In the genomic region with DNA sequence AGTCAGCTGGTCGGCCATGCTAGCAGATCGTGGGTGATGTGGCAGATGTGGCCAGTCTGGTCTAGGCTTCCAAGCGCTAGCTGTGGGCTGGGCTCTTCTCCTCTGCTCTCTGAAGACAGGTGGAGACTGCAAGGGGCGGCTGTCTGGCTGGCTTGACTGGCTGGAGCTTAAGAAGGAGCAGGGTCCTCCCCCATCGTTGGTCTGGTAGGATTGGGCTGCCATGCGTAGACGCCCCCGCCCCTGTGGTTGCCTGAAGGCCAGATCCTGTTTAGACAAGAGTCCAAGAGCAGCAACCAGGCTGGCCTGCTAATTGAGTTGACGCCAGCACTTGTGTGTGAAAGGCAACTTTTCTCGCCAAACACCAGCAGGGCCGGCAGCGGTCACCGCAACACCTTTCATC, we compare ENCODE assay signal across 16 mouse cellular contexts. TPM values are rescaled to one million over a fixed set of nuclear protein-coding genes. Genes with fewer than 3 reads are reported as not detected.
A peak's percentile ranks its signal among the peaks of the same experiment; 100 is the strongest.
DNase-seq lines count a peak whose midpoint lies in the region; ATAC-seq and TF ChIP-seq lines count a peak whose summit lies in the region.
"Had no signal": no experiment of that assay in that cellular context is flagged by ENCODE, and none has a peak within 500 bp of the region (broad histone marks: within the 10 kb centered on the region; RNA-seq: fewer than 3 reads in every experiment).

A gene (minus strand): TSS at position 131 of the 400 bp plus-strand sequence.

- no peak for TF ChIP-seq POLR2A in kidney, adult 2 months (IDR thresholded peaks at IDR 0.05; ENCODE audit: low read depth, low read length)

- H3K4me1 ChIP-seq in lung, embryonic 16.5 days (replicated peaks; ENCODE audit: control insufficient read depth, insufficient read depth, low read length): peaks cover 17% of the 10 kb centered on the region
- peaks cover 3% of the 10 kb centered on the region; the same call in 1 of the 2 replicates for H3K4me1 ChIP-seq in kidney, adult 2 months (ENCODE audit: control insufficient read depth, insufficient read depth, low read length)
- H3K4me1 ChIP-seq: hindbrain, embryonic 12.5 days had no signal

- 80% methylated on average over 13 of the region's 13 CpGs for WGBS in lung, embryonic 16.5 days
- whole genome bisulfite sequencing in kidney, adult 2 months: 55% methylated on average over 13 of the region's 13 CpGs

- H3K4me3 ChIP-seq in lung, embryonic 16.5 days (ENCODE audit: low read length): no peak within 1 kb of the TSS
- H3K4me3 ChIP-seq in kidney, adult 2 months (ENCODE audit: insufficient read depth, low read depth, low read length): no peak within 1 kb of the TSS
- H3K4me3 ChIP-seq: heart, embryonic 13.5 days; hindbrain, embryonic 12.5 days had no signal

- no peaks in the 10 kb centered on the region for H3K27me3 ChIP-seq in lung, embryonic 16.5 days (ENCODE audit: control insufficient read depth, insufficient read depth, low read depth, low read length)
- no peaks in the 10 kb centered on the region for H3K27me3 ChIP-seq in kidney, adult 2 months (replicated peaks; ENCODE audit: control insufficient read depth, insufficient read depth, low read length)
- H3K27me3 ChIP-seq: heart, embryonic 13.5 days; hindbrain, embryonic 12.5 days; Patski had no signal

- no peak for DNase-seq in lung, postnatal 10 days
- DNase-seq in kidney, adult 2 months: peak; percentile 48
- DNase-seq in kidney, postnatal 4 days: peak; percentile 51 to 66
- no peak for DNase-seq in layer of hippocampus, postnatal 36 days
- DNase-seq in ovary, adult 18-20 months (ENCODE audit: low spot score): no peak
- DNase-seq: cerebellum, postnatal 25 days; right cerebral cortex, postnatal 25 days had no signal

- no peak for ATAC-seq in lung, embryonic 16.5 days (ENCODE audit: low read depth)
- ATAC-seq in frontal cortex, adult (ENCODE audit: low TSS enrichment): no peak
- ATAC-seq: Patski had no signal

- TF ChIP-seq CTCF in kidney, adult 2 months (conservative IDR thresholded peaks at IDR 0.05; ENCODE audit: insufficient read depth, insufficient read length, low read depth, low read length): no peak

- H3K9ac ChIP-seq in lung, embryonic 16.5 days (ENCODE audit: low read length): no peak within 1 kb of the TSS
- H3K9ac ChIP-seq: heart, embryonic 13.5 days; hindbrain, embryonic 12.5 days had no signal

- H3K27ac ChIP-seq in lung, embryonic 16.5 days (ENCODE audit: low read length): peak within 1 kb of the TSS; percentile 43
- H3K27ac ChIP-seq in kidney, adult 2 months (ENCODE audit: insufficient read depth, low read depth, low read length): no peak within 1 kb of the TSS
- H3K27ac ChIP-seq: hindbrain, embryonic 12.5 days had no signal

- H3K9me3 ChIP-seq in lung, embryonic 16.5 days (ENCODE audit: control insufficient read depth, low read length): no peaks in the 10 kb centered on the region
- H3K9me3 ChIP-seq: heart, embryonic 13.5 days; hindbrain, embryonic 12.5 days had no signal

- no peaks in the 10 kb centered on the region for H3K36me3 ChIP-seq in lung, embryonic 16.5 days (ENCODE audit: control insufficient read depth, insufficient read depth, low read length)
- H3K36me3 ChIP-seq in kidney, adult 2 months (ENCODE audit: control insufficient read depth, insufficient read depth, low read length): no peaks in the 10 kb centered on the region
- H3K36me3 ChIP-seq: heart, embryonic 13.5 days; hindbrain, embryonic 12.5 days had no signal

- H3K4me2 ChIP-seq in lung, embryonic 16.5 days (ENCODE audit: low read depth, low read length): no peak within 1 kb of the TSS
- H3K4me2 ChIP-seq: heart, embryonic 13.5 days; hindbrain, embryonic 12.5 days; liver, embryonic 11.5 days had no signal

RNA-seq across cellular contexts. Expression of the gene that starts here (rescaled TPM):
- 0.24 and 0.39 TPM in 2 replicates for polyA plus RNA-seq in lung, embryonic 16.5 days (2015; fragmentation: Nextera tagmentation; extraction: Ambion mirVana)
- 1.7 and 2.5 TPM in 2 replicates for polyA plus RNA-seq in kidney, adult 2 months (2012; rRNA removed)
- not detected for total RNA-seq in layer of hippocampus, postnatal 36 days (2021)
- total RNA-seq: layer of hippocampus, adult 18-20 months; left cerebral cortex, postnatal 10 days; megakaryocyte, adult 5-6 weeks had no signal
- polyA plus RNA-seq: heart, embryonic 13.5 days; hindbrain, embryonic 12.5 days had no signal

Comparison
In these comparisons a context has a peak if more than half of its experiments do, and no peak if none do; other contexts are left out.
1. DNase-seq: peak in kidney, adult 2 months (single experiment) and kidney, postnatal 4 days (2 of 2); none in lung, postnatal 10 days (single experiment), layer of hippocampus, postnatal 36 days (0 of 2) and ovary, adult 18-20 months (single experiment).